Mouse (Mus musculus): ENCODE measurements at regions not wholly inside any gene's neighbourhood (a gene's known extent, or its start where the extent isn't known, plus 50 kb on each side); places are given as distances from the start of the nearest gene placed in this dataset.

- TF ChIP-seq POLR2A (IDR thresholded peaks at IDR 0.05; ENCODE audit: low read depth, low read length) (no peak), CTCF (conservative IDR thresholded peaks at IDR 0.05; ENCODE audit: insufficient read depth, insufficient read length, low read depth, low read length) (no peak)
Measured at GRCm38 (mm10) chr17:83983837-83984388, 136.2 kb upstream of the Haao start.
